Comparison of ENCODE assay signal across 8 mouse cellular contexts in the genomic region with DNA sequence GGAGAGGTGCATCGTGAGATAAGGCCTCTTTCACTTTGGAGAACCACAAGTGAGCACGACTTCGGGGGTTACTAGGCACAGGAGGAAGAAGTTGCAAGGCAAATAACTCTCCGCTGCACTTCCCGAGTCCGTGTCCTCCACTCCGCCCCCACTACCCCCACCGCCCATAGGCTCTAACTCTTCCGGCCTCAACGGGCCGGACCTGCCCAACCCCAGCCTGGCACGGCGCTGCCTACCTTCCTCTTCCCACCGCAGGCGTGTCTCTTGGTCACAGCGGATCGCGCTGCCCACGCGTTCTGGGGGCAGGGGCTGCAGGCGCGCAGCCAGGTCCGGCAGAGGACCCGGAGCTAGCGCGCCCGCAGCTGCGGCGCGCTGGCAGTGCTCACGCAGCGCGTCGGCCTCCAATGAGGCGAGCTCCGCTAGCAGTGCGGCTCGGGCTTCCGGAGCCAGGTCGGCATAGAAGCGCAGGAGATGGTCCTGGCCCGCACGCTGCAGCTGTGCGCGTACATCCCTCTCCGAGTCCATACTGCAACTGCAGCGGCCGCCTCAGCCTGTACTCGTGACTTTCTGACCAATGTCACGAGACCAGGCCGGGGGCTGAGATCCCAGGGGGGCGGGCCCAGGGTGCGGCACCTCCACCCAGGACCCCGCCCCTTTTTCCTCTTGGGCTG. TPM values are rescaled to one million over a fixed set of nuclear protein-coding genes. Genes with fewer than 3 reads are reported as not detected.
DNase-seq lines count a peak whose midpoint lies in the region; ATAC-seq and TF ChIP-seq lines count a peak whose summit lies in the region.

A gene (minus strand): TSS at position 592 of the 671 bp plus-strand sequence.

- no peaks in the 10 kb centered on the region for H3K27me3 ChIP-seq in hindbrain, postnatal 0 days (ENCODE audit: insufficient read depth, low read length)
- peaks cover 36% of the 10 kb centered on the region for H3K27me3 ChIP-seq in megakaryocyte, embryonic 14.5 days (replicated peaks)

- TF ChIP-seq CTCF in hindbrain, postnatal 0 days (IDR thresholded peaks at IDR 0.05; ENCODE audit: low read depth) = no peak

- H3K4me1 ChIP-seq in hindbrain, postnatal 0 days (ENCODE audit: insufficient read depth, low read length) = no peaks in the 10 kb centered on the region
- H3K4me1 ChIP-seq in megakaryocyte, embryonic 14.5 days = peaks cover 37% of the 10 kb centered on the region

- H3K27ac ChIP-seq in hindbrain, postnatal 0 days = no peak within 1 kb of the TSS

- no peaks in the 10 kb centered on the region for H3K36me3 ChIP-seq in hindbrain, postnatal 0 days (ENCODE audit: insufficient read depth, low read length)
- H3K36me3 ChIP-seq in megakaryocyte, embryonic 14.5 days (replicated peaks; ENCODE audit: low read length) = peaks cover 45% of the 10 kb centered on the region

- DNase-seq in NIH3T3 (ENCODE audit: low read depth) = peak; percentile 97
- peak; percentile 44 to 59 for DNase-seq in cerebellum, postnatal 14 days
- DNase-seq in gastrocnemius, postnatal 10 days = peak; percentile 82
- peak; percentile 71 for DNase-seq in hindbrain, postnatal 0 days (ENCODE audit: low spot score)
- peak in 1 of 2 experiments; percentile 65 for DNase-seq in left cerebral cortex, adult 8-10 months (ENCODE audit: low spot score in 2 of 2)
- peak; percentile 66 for DNase-seq in right cerebral cortex, adult 18-20 months
- DNase-seq in urinary bladder, adult 2 months (ENCODE audit: low spot score) = peak; percentile 60

- peak within 1 kb of the TSS; percentile 57 for H3K9ac ChIP-seq in hindbrain, postnatal 0 days (replicated peaks; ENCODE audit: low read length)

- ATAC-seq in hindbrain, postnatal 0 days = peak; percentile 78

- H3K4me3 ChIP-seq in hindbrain, postnatal 0 days (ENCODE audit: low read length) = peak within 1 kb of the TSS; percentile 65
- peak within 1 kb of the TSS; percentile 95 for H3K4me3 ChIP-seq in megakaryocyte, embryonic 14.5 days (replicated peaks)

- H3K4me2 ChIP-seq in hindbrain, postnatal 0 days (ENCODE audit: low read depth, low read length) = peak within 1 kb of the TSS; percentile 97

- WGBS in hindbrain, postnatal 0 days = under 1% methylated on average over 53 of the region's 54 CpGs

- no peaks in the 10 kb centered on the region for H3K9me3 ChIP-seq in hindbrain, postnatal 0 days (ENCODE audit: low read length)
- no peaks in the 10 kb centered on the region for H3K9me3 ChIP-seq in megakaryocyte, embryonic 14.5 days

RNA-seq across cellular contexts. Expression of the gene that starts here (rescaled TPM):
- 1 to 10 TPM; 9.0 to 9.8 TPM for total RNA-seq in gastrocnemius, postnatal 10 days (2021)
- total RNA-seq in hindbrain, postnatal 0 days (2014; rRNA removed) = 5.8 and 7.5 TPM in 2 replicates
- 15.6 and 18.5 TPM in 2 replicates for polyA plus RNA-seq in hindbrain, postnatal 0 days (2015; fragmentation: Nextera tagmentation; extraction: Ambion mirVana)
- total RNA-seq in left cerebral cortex, adult 8-10 months (2022) = 10 to 100 TPM; 20.9 to 31.0 (median 25.8) TPM
- 12.1 and 13.3 TPM in 2 replicates for polyA plus RNA-seq in megakaryocyte, embryonic 14.5 days (2012; ENCODE audit: insufficient read depth, low replicate concordance)
- 36.8 and 38.3 TPM in 2 replicates for polyA plus RNA-seq in urinary bladder, adult 2 months (2012; rRNA removed)
